Mouse (Mus musculus) ovary, postnatal 10 days (tissue): ENCODE measurements around the gene Kat2a.
"Not testable (repeated sequence)": the region's sequence is repeated elsewhere in the genome, so short reads cannot be mapped to it uniquely, and the experiment has no call there.

Source experiments
- DNase-seq: peaks from one replicate; pipeline ENCODE4 v3.0.0; 2022; ENCODE audit warnings: low spot score

Kat2a gene

DNA sequence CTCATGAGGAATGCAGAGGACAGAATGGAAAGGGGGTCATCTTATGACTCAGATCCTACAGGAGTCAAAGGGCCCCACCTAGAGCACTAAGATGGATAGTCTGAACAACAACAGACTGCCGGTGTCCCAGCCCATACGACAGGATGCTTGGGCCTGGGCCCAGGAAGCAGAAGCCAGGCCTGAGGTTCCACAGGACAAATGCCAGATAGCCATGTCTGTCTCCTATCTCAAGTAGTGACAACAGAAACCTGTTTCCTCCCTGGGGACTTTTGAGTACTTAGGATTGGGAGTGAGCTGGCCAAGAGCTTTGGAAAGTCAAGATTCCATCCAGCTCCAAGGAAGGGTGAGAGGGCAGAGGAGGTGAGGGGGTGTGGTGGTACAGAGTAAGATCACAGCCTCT is 40.3 kb downstream of the Kat2a start:
- no peak for DNase-seq

GRCm38 (mm10) chr11:100671049-100671448 is 41.2 kb downstream of the Kat2a start:
- DNase-seq, result no peak

DNA sequence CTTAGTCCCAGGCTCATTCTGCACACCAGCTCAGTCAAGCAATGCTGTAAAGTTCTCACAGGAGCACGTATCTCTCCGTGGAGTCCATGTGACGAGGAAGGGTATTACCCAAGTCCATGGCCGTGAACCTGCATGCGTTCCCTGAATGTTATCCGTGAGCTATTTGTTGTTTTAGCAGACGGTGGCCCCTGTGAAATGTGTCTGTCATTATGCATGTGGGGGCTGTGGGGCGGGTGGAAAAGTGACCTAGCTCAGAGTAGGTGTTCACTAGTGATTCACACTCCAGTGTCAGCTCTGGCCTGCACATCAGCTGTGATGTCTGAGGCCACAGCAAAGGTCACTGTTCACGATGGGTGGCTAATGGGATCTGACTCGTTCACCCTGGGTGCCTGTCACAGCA is 52.5 kb downstream of the Kat2a start:
- no peak for DNase-seq

- DNase-seq, result no peak
Observed at GRCm38 (mm10) chr11:100656458-100656857, 55.8 kb downstream of the Kat2a start.

DNA sequence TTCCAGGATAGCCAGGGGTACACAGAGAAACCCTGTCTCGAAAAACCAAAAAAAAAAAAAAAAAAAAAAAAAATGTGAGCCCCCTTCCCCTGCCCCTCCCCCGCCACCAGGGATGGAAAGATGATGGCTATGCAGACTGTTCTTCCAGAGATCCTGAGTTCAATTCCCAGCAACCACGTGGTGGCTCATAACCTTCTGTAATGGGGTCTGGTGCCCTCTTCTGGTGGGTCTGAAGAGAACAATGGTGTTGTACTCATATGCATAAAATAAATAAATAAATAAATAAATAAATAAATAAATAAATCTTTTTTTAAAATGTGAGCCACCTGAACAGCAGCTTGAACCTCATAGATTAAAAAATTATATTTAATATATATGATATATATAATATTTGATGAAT is 56.7 kb downstream of the Kat2a start:
- DNase-seq, result not testable (repeated sequence)
